Mouse (Mus musculus) embryo, embryonic 10 days (tissue): ENCODE measurements around the gene Pxn.

Experiments used
- DNase-seq: peaks from one replicate; pipeline ENCODE4 v3.0.0-alpha.2; 2015; ENCODE audit warnings: low spot score

Gene Pxn

DNA sequence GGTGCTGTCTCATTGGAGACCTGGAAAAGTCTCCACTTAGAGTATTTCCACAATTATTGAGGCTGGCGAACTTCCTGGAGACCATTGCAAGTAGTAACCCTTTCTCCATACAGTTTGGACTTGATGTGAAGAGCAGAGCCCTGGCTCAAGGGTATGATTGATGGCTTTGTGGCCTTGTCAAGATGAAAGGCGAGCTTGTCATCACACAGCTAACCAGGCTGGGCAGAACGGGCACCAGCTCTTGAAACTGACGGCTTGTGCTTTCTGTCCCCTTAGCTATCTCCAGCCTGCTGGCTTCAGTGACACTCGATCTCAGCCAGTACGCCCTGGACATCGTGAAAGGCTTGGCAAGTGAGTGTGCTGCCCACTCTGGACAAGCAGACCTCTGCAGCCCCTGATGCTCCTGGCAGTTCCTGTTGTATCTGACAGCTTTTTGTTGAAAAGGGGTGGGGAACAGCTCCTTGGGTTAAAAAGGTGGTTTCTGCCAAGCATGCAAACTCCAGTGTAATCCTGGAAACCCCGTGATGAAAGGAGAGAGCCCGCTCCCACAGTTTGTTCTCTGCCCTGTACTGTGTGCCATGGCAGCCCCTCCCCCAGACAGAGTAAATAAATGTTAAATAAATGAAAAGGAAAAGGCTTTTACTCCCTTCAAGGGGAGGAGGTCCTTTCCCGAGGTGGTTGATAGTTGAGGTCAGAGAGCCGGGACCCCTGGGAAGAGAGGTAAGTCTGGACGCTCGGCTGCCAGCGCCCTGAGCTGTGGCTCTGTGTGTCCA, 73.9 kb downstream of the Pxn start:
- DNase-seq: no peak

DNA sequence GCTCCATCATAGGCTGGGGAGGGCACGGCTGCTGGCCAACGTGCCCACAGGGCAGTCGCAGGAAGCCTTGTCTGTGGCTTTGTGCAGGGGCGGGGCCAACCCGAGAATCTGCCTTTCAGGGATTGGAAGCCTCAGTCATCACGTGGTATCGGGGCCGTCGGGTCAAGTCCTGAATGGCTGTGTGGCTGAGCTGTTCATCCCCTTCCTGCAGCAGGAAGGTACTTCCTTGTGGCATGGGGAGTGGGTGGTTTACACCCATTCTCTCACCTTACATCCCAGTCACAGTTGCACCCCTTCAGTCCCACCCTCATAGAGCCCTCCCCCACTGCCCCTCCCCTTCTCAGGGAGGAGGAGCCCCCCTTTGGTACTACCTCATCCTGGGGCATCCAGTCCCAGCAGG, 75.2 kb downstream of the Pxn start:
- no peak for DNase-seq

DNA sequence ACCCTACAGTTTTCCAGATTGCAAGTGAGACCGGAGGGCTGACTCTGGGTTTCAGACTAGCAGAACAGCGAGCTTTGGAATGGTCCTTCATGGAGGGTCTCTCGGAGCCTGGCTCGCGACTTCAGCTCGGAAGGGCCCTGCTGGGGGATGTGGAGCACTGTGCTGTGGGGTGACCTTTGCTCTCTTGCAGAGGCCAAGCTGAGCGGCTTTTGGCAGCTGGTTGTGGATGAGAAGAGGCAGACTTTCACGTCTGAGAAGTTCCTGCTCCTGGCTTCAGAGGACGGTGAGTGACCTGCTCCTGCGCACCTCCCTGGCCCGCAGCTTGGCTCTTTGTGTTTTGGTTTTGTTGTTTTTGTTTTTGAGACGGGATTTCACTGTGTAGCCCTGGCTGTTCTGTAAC, 79.1 kb downstream of the Pxn start:
- DNase-seq: no peak

DNA sequence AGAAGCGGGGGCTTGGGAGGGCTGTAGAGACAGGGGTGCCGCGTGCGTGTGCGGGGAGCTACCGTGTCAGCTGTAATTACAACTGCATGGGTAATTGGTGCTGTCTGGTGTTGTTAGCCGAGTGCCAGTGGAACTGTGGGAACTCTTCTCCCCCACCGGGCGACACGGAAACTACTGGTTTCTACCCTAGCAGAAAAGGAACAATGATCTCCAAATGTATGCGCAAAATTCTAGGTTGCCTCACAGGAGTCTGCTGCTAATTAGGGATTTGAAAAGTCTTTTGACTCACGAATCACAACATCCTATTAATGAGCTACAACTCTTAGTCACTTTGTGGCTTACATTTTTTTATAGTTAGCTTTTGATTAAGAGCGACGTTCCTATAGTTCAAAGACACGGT, 79.7 kb downstream of the Pxn start:
- no peak for DNase-seq

DNA sequence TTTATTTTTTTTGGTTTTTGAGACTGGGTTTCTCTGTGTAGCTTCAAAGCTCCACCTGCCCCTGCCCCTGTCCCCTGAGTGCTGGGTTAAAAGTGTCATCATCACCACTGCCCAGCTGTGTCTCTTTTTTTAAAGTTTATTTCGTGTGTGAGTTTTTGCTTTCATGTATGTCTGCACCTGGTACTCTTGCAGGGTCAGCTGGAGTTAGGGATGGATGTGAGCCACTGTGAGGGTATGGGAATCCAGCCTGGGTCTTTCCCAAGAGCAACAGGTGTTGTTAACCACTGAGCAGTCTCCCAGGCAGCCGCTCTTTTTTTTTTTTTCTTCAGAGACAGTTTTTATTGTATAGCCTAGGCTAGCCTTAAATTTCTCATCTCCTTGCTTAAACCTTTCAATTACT, 80.3 kb downstream of the Pxn start:
- no peak for DNase-seq

DNA sequence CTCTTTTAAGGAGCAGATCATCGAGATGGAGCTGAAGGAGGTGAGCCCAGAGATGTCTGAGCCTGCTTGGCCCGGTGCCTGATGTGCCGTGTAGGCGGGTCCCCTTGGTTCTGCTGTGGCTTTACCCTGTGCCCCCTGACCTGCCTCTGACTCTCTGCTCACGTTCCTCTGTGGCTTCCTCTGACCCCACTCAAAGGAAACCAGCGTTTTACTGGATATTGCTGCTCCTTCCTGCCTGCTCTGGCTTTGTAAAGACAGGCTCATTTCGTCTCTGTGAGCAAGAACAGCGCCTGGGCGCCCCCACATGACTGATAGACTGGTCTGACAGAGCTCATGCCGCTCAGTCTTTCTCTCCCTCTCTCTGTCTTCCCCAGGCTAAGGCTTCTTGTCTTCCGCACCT, 84.6 kb downstream of the Pxn start:
- DNase-seq: no peak

DNA sequence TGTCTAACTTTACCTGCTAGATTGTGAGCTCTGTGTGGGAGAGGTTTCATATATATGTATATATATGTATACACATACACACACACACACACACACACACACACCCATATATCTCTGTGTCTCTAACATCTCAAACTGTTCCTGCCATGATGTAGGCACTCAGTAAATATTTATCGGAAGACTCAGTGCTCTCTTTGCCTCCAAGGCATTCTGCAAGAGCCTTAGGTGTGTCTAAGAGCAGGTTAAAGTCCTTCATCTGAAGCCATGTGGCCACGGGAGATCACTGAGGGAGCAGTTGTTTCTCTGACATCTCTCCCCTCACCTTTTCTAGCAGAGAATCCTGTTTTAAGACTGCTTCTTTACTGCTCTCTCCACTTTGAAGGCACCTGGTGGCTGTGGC, 85.0 kb downstream of the Pxn start:
- no peak for DNase-seq

DNA sequence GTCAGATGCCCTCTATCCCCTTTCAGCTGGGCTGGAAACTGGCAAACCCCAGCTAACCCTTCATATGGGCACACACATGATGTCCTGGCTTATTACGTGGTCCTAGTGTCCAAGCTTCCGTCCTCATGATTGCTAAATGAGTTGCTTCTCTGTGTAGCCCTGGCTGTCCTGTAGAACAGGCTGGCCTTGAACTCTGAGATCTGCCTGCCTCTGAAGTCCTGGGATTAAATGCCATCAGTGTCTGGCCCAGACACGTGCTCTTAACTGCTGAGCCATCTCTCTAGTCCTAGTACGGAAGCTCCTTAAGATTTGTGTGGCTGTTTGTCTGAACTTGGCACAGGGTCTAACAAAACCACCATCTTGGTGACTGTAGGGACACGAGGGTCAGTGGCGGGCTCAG, 97.1 kb downstream of the Pxn start:
- no peak for DNase-seq
